Mouse (Mus musculus) left cerebral cortex, adult 2 months (tissue): Measurements from ENCODE around the gene Ppat. TPM values are rescaled to one million over a fixed set of nuclear protein-coding genes. Genes with fewer than 3 reads are reported as not detected.

Source experiments
- DNase-seq, 2 experiments: peaks; one replicate each; pipeline ENCODE4 v3.0.0; 2021 to 2022; ENCODE audit warnings: low spot score in 2 of 2, mixed read lengths in 1 of 2; ENCODE audit errors: extremely low spot score in 1 of 2
- H3K27ac ChIP-seq: fragments of 200-600 bp; 2 replicates; pipeline ENCODE4 v1.8.1; 2022
- H3K4me3 ChIP-seq: fragments of 200-600 bp; 2 replicates; pipeline ENCODE4 v1.8.1; 2022
- CTCF ChIP-seq: fragments of 200-600 bp; IDR thresholded peaks from 2 replicates; pipeline ENCODE4 v1.8.1; 2022; ENCODE audit warnings: antibody characterized with exemption, mild to moderate bottlenecking, moderate library complexity
- intact Hi-C: fragments of 180-260 bp; cut with DNase I; formaldehyde crosslinking; loops from one replicate; pipeline ENCODE4 v1.15.1; 2025
- total RNA-seq, 2 experiments: library from RNA; stranded (reverse); gene quantifications; 2 replicates each; pipeline ENCODE4 v1.2.3; 2021

Ppat gene
- total RNA-seq, 2 experiments from 2014 or later = 16.6 to 18.9 TPM

- peak overlapping the region; percentile 98 for H3K27ac ChIP-seq
Measured at GRCm38 (mm10) chr5:76906155-76906499, 45.3 kb downstream of the Ppat start.

GRCm38 (mm10) chr5:76905405-76906154 lies 45.8 kb downstream of the Ppat start, which contains the start of gene Aasdh:
TSS of gene Aasdh (minus strand) at chr5:76905514.
- H3K4me3 ChIP-seq = peak within 1 kb of the TSS; percentile 91
- DNase-seq = peak; percentile 95 to 98
- intact Hi-C loops = loop anchor here (1.0 to 2.0 kb wide), 2 partner anchors 46 to 69 kb away; partner anchors contain the start of genes Paics, Ppat and Srp72
- peak; percentile 46 for TF ChIP-seq CTCF
- H3K27ac ChIP-seq = peak within 1 kb of the TSS; percentile 98

More at GRCm38 (mm10) chr5:76906155-76906499, 45.3 kb downstream of the Ppat start:
- H3K4me3 ChIP-seq = peak overlapping the region; percentile 91
- no peak for TF ChIP-seq CTCF
- intact Hi-C loops = no loop called here
- DNase-seq = no peak

- peak overlapping the region; percentile 91 for H3K4me3 ChIP-seq
- TF ChIP-seq CTCF = no peak
- peak overlapping the region; percentile 98 for H3K27ac ChIP-seq
- no peak for DNase-seq
- intact Hi-C loops = loop anchor here (1.0 to 2.0 kb wide), 2 partner anchors 46 to 70 kb away; partner anchors contain the start of genes Paics, Ppat and Srp72
Measured at GRCm38 (mm10) chr5:76904713-76905404, 46.5 kb downstream of the Ppat start.

GRCm38 (mm10) chr5:76902131-76902530 lies 49.2 kb downstream of the Ppat start:
- Histone ChIP-seq H3K4me3 (no peak overlapping the region), H3K27ac (no peak overlapping the region)
- no peak for TF ChIP-seq CTCF
- DNase-seq = no peak
- intact Hi-C loops = no loop called here

GRCm38 (mm10) chr5:76893084-76893483 lies 58.3 kb downstream of the Ppat start:
- no peak overlapping the region for H3K4me3 ChIP-seq
- no peak overlapping the region for H3K27ac ChIP-seq
- no peak for TF ChIP-seq CTCF
- no peak for DNase-seq
- intact Hi-C loops = loop anchor here (2.0 kb wide), 1 partner anchor 18 kb away; no protein-coding TSS in a partner anchor

- Histone ChIP-seq H3K27ac (no peak overlapping the region), H3K4me3 (no peak overlapping the region)
- DNase-seq = no peak
- TF ChIP-seq CTCF = no peak
- intact Hi-C loops = loop anchor here (2.0 kb wide), 1 partner anchor 18 kb away; no protein-coding TSS in a partner anchor
Measured at GRCm38 (mm10) chr5:76892608-76893007, 58.8 kb downstream of the Ppat start.

GRCm38 (mm10) chr5:76887011-76887410 lies 64.4 kb downstream of the Ppat start:
- H3K4me3 ChIP-seq = no peak overlapping the region
- no peak for TF ChIP-seq CTCF
- no peak for DNase-seq
- intact Hi-C loops = no loop called here
- H3K27ac ChIP-seq = no peak overlapping the region

- intact Hi-C loops = no loop called here
- H3K27ac ChIP-seq = no peak overlapping the region
- H3K4me3 ChIP-seq = no peak overlapping the region
- TF ChIP-seq CTCF = no peak
- no peak for DNase-seq
Measured at GRCm38 (mm10) chr5:76884107-76884506, 67.3 kb downstream of the Ppat start.

- Histone ChIP-seq H3K4me3 (no peak overlapping the region), H3K27ac (no peak overlapping the region)
- intact Hi-C loops = no loop called here
- no peak for TF ChIP-seq CTCF
- no peak for DNase-seq
Measured at GRCm38 (mm10) chr5:76876106-76876758, 75.1 kb downstream of the Ppat start.

- Histone ChIP-seq H3K4me3 (no peak overlapping the region), H3K27ac (no peak overlapping the region)
- no peak for DNase-seq
- intact Hi-C loops = no loop called here
- TF ChIP-seq CTCF = no peak
Measured at GRCm38 (mm10) chr5:76869553-76869952, 81.8 kb downstream of the Ppat start.

GRCm38 (mm10) chr5:76868693-76869286 lies 82.6 kb downstream of the Ppat start:
- intact Hi-C loops = no loop called here
- no peak for TF ChIP-seq CTCF
- no peak for DNase-seq
- Histone ChIP-seq H3K27ac (no peak overlapping the region), H3K4me3 (no peak overlapping the region)

GRCm38 (mm10) chr5:76866819-76867218 lies 84.6 kb downstream of the Ppat start:
- no peak for TF ChIP-seq CTCF
- intact Hi-C loops = no loop called here
- H3K27ac ChIP-seq = no peak overlapping the region
- DNase-seq = no peak
- H3K4me3 ChIP-seq = no peak overlapping the region

Other genes starting within 250 kb of the Ppat start
- gene Aasdh, start 46.1 kb downstream of the Ppat start, total RNA-seq = 10 to 100 TPM; 23.1 to 23.5 TPM
- gene Paics, start 271 bp downstream of the Ppat start, total RNA-seq = 10 to 100 TPM; 82.0 to 93.4 TPM
- 100 to 1,000 TPM in 1 of 2 experiments, 10 to 100 TPM in 1; 95.1 to 104 TPM for gene Srp72, start 23.1 kb upstream of the Ppat start, total RNA-seq
- gene Arl9, start 52.5 kb upstream of the Ppat start, total RNA-seq = not detected
- under 1 TPM; 0.47 to 0.57 TPM for gene Thegl, start 64.4 kb upstream of the Ppat start, total RNA-seq
- gene Hopx, start 163.5 kb upstream of the Ppat start, total RNA-seq = 10 to 100 TPM; 26.2 to 26.5 TPM